Mouse (Mus musculus) megakaryocyte-erythroid progenitor cell, adult 5-6 weeks (primary cell): ENCODE measurements around the gene Mccc1. TPM values are rescaled to one million over a fixed set of nuclear protein-coding genes. Genes with fewer than 3 reads are reported as not detected.

Source experiments
- ATAC-seq: replicated peaks from 2 replicates; pipeline ENCODE4 v1.8.0; 2016; ENCODE audit warnings: mild to moderate bottlenecking, inconsistent platforms; ENCODE audit not compliant: severe bottlenecking, poor library complexity, low FRiP score, low TSS enrichment
- total RNA-seq, 2 experiments: library from RNA; stranded (forward) in 1 of 2; stranded (reverse) in 1 of 2; fragments of 200-1000, 215-1000 nt in 1 of 2; fragments of >200 nt in 1 of 2; fragmentation: Nextera tagmentation in 1 of 2; gene quantifications; 2 replicates each; pipeline ENCODE4 v1.2.3; 2014 to 2017

Mccc1 gene
- total RNA-seq (2014; fragmentation: Nextera tagmentation) (14.9 and 23.9 TPM in 2 replicates), total RNA-seq (2017) (18.0 and 22.1 TPM in 2 replicates)

DNA sequence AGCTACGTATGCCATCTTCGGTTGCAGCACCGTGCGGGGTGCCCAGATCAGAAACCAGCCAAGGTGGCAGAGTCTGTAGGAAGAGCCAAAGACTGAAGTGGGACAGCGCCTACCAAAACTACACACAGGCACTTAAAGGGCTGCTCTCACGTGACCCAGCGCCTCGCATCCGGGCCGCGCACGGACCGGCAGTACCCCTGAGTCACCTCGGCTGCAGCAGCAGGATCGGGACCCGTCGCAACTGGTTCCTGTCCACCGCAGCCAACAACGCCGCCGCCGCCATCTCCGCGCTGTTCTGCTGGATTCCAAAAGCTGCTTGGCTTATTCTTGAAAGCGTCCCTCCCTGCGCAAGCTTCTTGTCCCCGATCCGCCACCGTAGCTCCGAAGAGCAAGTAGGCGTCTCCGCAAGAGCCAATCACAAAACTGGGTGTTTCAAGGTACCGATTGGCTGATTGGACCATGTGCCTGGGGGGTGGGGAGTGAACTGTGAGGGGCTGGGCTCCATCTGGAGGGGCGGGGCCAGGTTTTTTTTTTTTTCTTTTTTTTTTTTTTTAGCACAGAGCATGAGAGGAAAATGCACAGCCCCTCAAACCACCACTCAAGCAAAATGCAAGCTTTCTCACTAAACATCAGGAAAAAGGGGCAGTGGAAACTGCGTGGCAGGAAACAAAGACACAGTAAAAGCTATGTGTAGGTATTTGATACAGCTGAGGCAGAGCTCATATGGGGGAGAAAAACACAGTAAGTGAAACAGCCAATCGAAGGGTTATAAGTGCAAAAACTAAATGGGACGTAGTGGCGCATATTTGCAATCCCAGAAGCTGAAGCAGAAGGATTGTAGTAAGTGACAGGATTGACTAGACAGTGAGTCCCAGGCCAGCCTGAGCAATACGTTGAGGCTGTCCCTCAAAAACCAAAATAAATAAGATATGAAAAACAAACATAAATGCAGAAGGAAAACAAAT lies at the start of gene Mccc1:
Gene Mccc1 (minus strand): TSS at position 404 of the 965 bp plus-strand sequence.
- ATAC-seq: peak; percentile 99

GRCm38 (mm10) chr3:36049106-36049505 lies 48.6 kb upstream of the Mccc1 start:
- no peak for ATAC-seq

- no peak for ATAC-seq
Measured at GRCm38 (mm10) chr3:36045086-36045485, 44.6 kb upstream of the Mccc1 start.

DNA sequence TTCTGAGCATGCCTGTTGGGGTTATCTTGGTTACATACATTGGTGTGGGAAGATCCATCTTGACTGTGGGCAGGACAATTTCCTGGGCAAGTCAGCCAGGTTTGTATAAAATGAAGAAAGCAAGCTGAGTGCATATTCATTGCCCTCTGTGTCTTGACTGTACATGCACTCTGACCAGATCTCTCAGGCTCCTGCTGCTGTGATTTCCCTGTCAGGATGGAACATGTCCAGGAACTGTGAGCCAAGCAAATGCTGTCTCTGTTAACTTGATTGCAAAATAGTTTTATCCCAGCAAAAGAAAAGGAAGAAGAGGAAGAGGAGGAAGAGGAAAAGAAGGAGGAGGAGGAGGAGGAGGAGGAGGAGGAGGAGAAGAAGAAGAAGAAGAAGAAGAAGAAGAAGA lies 44.0 kb upstream of the Mccc1 start:
- no peak for ATAC-seq

DNA sequence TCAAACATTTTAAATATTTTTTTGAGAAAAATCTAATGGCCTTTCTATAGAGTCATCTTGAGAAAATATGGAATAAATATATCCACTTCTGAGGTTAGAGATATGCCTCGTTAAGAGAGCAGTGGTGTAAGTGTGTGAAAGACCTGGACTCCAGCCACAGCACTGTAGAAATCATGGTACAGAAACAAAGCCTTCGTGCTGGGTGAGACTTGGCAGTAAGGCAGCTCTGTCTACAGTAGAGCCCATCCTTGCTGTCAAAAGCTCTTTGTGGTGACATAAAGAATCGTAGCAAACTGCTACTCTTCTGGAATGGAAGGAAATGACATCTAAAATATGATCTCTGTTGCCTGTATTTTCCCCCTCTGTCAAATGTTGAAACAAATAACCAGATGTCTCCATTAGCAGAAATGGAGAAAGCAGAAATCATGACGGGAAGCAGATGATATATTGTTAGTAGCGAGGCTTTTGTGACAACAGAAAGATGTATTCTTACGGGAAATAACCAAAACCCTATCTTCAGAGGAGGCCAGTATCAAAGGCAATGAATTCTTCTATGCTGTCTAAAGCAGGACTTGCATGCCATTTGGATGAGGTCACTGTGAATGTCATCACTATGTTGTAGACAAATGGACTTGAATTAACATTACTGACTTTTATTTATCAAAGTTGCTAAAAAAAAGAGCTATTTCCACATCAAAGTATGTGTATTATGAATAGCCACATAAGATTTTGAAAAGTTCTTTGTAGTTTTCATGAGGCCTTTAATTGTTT lies 31.4 kb upstream of the Mccc1 start:
- ATAC-seq: no peak

- ATAC-seq: no peak
Measured at GRCm38 (mm10) chr3:36029993-36030392, 29.5 kb upstream of the Mccc1 start.

DNA sequence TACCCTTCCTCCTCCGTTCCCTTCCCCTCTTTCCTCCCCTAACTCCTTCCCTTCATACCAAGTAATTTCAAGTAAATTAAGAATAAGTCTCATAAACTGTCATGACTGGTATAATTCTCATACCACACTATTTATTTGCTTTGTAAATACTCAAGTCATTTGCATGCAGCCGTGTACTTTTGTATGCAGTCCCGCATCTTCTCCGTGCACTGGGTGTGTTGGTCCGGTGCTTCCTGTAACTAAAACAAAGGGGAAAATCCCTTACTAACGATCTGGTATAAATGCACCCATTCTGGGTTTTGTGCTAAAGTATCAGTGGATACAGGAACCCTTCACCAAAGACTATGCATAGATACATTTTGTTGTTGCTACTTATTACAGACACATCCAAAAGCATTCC lies 25.3 kb upstream of the Mccc1 start:
- ATAC-seq: no peak

DNA sequence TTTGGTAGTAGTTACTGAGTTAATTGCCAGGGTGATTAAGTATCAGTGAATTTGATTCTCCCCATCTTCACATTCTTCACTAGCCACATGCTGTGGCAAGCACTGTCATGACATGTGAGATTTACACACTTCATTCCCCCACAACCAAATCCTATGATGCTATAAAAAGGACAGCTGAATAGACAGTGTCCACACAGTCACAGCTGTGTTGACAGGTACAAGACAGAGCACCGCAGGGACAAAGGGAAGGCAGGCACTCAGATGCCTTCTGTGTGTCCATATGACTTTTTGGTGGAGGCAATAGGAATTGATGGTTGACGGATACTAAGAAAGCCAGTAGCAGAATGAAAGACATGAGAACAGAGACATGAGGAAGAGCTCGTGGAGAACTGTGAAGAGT lies 10.8 kb upstream of the Mccc1 start:
- no peak for ATAC-seq

DNA sequence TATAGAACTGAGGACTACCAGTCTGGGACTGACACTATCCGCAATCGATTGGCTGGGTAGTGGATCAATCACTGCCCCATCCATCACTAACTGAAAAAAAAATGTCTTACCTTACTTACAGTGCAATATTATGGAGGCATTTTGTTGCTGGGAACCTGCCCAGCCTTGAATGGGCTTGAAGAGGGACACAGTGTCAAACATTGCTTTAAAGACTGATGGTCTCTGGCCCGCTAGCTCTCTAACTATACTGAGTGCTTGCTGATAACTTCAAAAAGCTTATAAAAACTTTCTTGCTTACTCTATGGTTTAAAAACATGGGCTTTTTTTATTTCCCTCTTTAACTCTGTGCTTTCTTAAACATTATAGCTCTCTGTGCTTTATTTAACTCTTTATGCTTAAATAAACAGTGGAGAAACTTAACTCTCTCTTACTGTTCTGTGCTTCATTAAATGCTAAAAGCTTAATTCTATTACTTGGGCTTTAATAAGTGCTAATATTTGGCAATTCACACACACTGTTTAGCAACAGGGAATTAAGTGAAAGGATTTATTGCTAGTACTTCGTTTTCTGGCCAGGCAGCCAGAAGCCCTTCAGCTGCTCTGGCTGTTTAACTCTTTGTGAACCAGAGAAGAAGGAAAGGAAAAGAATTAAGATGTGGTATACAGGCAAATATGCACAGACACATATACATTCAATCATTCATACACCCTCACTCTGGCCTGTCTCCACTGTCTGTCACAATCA lies 8.1 kb upstream of the Mccc1 start:
- no peak for ATAC-seq

DNA sequence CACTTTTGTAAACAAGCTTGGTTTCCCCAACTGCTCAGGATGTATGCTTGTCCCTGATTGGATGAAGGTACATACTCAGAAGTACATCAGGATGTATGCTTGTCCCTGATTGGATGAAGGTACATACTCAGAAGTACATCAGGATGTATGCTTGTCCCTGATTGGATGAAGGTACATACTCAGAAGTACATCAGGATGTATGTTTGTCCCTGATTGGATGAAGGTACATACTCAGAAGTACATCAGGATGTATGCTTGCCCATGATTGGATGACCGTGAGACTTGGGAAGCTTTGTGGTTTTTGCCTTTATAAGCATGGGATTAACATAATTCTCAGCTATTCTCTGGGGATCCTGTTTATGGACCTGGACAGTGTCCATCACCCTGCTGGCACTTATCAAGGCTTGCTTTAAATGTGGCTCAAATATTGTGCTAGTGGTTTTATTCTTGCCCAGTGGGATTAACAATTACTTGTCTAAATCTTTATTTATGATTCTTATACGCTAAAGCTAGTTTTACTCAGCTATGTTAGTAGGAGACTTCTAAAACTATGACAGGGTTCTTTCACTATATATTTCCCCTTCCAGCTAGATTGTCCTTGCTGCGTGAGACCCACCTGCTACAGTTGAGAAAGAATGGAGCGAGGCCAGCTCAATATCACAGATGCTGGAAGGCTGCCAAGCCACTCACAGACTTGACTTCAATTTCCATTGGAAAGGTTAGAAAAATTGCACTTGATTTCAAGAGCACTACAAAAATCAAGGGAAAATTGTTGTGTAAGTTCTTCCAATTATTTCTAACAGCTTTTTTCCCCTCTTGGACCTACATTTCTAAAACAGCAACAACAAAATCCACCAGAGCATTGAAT lies 3.8 kb upstream of the Mccc1 start:
- no peak for ATAC-seq

- no peak; the same call in 1 of the 2 replicates for ATAC-seq
Measured at GRCm38 (mm10) chr3:35994552-35995531, 5.6 kb downstream of the Mccc1 start.

DNA sequence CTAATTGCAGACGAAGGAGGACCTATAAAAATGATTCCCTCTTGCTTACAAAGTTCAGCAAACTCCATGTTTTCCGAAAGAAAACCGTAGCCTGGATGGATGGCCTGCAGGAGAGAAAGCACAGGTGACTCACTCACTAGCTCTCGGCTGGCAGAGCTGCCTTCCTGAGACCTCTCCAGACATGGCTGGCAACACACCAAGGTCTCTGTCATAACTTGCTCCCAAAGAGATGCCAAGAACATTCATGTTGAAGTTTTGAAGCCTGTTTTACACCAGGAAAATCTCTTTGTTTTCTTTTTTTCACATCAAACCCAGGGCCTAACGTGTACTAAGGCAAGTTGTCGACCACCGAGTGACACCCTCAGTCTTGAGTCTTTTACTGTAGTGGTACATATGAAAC lies 9.8 kb downstream of the Mccc1 start:
- ATAC-seq: no peak

DNA sequence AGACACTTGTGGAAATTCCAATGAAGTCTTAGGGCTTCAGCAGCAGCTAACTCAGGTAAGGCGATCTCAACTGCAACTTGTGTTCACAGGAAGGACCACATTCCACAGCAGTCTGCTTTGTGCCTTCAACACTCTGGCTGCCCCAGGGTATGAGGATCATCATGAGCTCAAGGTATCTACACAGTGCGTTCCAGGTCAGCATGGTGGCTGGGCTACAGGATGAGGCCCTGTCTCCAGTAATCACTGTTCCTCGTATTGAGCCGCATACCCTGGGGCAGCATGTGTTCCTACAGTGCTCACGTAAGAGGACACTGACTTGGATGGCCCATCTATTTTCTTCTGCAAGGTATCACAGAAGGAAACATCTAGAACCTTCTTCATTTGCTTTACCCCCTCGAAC lies 12.4 kb downstream of the Mccc1 start:
- no peak for ATAC-seq

DNA sequence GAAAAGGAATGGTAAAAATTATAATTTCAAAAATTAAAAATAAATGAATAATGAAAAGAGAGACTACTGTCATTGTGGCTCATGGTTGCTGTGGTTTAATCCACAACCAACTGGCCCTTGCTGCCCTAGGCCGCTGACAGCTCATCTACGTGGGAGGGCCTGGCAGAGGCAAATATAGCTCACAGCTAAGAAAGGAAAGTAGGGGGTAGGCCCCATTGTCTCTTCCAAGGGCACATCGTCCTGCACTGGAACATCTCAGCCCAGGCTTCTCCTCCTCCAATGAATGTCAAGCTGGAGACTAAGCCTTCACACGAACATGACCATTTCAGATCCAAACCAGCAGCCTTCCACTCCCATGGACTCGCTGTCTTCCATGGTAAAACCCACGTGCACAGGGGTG lies 14.2 kb downstream of the Mccc1 start:
- no peak for ATAC-seq

DNA sequence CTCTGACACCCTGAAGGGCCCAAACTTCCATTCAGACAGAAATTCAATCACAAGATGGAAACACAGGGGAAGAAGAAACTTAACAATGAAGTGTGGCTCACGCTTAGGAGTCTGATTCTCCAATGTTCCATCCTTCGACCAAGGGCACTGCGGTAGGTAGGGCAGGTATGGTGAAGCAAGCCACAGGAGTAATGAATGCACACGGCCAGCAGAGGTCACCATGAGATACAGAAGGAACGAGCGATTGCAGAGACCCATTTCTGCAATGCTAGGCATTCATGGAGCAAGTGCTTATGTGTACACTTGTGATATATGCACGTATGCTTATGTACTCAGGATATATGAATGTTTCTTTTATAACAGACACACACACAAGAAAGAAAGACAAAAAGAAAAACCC lies 26.9 kb downstream of the Mccc1 start:
- ATAC-seq: peak; percentile 90

- ATAC-seq: peak; percentile 80
Measured at GRCm38 (mm10) chr3:35972985-35973384, 27.5 kb downstream of the Mccc1 start.

DNA sequence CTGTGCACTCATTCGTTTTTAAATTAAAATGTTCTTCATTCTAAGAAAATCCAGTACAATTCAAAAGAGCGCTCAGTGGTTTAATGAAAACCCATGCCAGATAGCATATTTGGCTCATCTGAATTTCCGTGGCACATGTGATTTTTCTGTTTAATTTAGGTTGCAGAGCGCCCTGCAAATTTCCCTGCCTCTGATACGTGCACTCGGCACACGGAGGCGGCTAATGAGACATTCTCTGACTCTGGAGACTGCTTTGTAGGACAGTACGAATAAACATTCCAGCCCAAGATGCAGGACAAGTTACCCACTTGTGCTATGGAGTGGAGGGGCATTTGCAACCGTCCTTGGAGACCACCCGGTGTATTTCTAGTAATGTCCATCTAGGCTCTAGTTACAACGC lies 29.3 kb downstream of the Mccc1 start:
- ATAC-seq: no peak

DNA sequence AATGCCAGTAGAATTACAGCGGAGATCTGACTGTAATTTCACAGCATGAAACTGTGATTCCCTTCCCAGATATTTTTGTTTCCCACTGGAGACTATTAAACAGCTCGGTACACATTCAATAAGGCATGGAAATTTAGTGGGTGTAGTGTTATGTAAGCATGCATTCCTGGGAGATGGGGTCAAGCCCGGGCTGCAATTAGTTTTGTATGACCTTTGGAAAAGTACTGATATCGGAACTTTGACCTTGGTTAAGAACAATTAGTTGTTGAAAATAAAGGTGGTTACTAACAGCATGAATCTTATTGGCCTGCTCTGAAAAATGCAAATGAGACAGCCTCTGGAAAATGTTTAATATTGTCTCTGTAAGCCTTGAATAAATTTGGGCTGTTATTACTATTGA lies 30.0 kb downstream of the Mccc1 start:
- no peak for ATAC-seq
